Mouse (Mus musculus): ENCODE measurements around the gene Gm17402.

DNA sequence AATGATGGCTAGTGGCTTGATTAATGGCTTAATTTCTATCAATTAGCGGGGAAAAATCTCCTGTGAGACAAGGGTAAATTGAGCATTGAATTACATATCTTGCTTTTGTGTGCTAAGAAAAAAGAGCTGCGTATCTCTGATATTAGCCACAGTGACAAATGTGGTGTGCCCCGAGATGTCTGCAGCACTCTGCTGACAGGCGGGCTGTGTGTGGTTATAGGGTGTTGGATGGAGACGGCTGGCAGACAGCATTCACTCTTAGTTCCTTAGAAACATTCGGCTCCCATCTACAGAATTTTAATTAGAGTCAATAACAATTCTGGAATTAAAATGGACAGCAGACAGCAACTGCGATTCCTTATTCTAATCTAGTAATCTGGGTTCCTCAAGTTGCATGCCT is 34.0 kb downstream of the Gm17402 start:
- no peak for TF ChIP-seq MYOD1 (IDR thresholded peaks at IDR 0.05; ENCODE audit: control insufficient read depth in 1 of 3, insufficient read length in 2 of 3, low read depth in 2 of 3)
- no peak for TF ChIP-seq E2F4 (IDR thresholded peaks at IDR 0.05; ENCODE audit: insufficient read depth)
